Mouse (Mus musculus): ENCODE results near the gene Chsy1.

Chsy1 gene

DNA sequence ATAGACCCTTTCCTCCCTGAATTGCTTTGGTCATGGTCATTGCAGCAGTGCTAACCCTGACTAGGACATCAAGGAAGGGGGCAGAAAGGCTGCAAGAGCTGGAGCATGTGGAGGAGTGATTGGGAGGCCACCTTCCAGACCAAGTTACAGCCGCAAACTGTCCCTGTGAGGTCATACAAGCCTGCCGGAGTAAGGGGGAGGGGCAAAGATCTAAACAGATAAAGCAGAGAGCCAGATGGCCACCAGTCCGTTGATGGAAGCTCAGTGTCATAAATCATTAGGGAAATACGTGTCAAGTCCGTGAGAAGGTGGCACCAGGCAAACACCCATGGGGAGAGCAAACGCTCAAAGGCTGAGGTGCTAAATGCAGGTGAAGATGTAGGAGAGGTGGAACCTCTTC lies 105.2 kb downstream of the Chsy1 start:
- no peak for DNase-seq (ENCODE audit: low spot score in 2 of 2)

DNA sequence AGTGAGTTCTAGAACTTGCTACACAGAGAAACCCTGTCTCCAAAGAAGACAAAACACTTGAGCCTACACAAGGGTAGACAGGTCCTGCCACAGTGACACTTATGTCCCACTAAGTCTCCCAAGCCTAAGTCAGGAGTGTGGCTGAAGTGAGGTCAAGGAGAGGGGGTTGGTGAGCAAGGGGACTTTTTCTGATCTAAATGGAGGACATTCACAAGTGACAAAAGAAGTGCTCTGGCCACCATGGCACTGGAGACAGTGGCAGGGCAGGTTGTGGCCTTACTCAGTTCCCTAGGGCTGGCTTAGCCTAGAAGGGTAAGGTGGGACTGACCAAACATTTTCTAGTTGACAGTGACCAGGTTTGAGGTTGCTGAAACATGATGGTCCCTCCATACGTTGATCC lies 106.6 kb downstream of the Chsy1 start:
- no peak for DNase-seq (ENCODE audit: low spot score in 2 of 2)

DNA sequence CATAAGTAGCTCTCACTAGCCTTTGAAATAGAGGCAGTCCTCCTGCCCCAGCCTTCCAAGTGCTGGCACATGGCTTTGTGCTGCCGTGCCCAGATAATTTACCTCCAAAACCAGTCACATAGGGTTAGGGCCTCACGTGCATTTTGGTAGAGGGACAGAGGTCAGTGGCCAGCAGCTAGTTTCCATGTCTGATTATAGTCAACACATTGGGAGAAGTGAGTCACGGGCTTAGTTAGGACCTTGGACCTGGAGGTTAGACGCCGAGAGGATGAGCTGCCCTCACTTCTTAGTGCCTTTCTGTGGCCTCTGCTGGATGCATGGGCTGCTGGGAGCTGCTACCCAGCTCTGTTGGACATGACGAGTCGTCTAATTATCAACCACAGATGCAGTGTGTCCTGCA lies 107.7 kb downstream of the Chsy1 start:
- no peak for DNase-seq (ENCODE audit: low spot score in 2 of 2)

DNA sequence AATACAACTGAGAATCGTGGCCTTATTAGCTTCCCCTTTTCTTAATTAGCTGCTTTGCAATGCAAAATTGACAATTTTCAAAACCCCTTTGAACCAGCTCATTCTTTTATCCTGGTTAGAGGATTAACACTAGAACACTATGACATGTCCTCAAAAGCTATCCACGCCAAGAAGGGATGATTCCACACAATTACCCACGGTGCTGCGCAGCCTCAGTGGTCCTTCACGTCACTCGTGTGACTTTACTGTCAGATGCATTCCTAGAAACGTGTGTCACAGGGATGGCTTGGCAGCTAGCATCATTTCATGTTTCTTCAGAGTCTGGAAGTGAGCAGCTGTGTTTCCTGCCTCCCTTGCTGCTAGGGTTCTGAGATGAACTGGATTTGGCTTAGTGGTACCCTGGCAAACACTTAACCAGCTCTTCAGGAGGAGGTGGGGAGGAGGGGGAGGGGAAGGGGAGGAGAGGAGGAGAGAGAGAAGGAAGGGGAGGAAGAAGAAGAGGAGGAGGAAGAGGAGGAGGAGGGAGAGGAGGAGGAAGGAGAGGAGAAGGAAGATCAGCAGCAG lies 108.3 kb downstream of the Chsy1 start:
- DNase-seq (ENCODE audit: low spot score in 2 of 2) = no peak

DNA sequence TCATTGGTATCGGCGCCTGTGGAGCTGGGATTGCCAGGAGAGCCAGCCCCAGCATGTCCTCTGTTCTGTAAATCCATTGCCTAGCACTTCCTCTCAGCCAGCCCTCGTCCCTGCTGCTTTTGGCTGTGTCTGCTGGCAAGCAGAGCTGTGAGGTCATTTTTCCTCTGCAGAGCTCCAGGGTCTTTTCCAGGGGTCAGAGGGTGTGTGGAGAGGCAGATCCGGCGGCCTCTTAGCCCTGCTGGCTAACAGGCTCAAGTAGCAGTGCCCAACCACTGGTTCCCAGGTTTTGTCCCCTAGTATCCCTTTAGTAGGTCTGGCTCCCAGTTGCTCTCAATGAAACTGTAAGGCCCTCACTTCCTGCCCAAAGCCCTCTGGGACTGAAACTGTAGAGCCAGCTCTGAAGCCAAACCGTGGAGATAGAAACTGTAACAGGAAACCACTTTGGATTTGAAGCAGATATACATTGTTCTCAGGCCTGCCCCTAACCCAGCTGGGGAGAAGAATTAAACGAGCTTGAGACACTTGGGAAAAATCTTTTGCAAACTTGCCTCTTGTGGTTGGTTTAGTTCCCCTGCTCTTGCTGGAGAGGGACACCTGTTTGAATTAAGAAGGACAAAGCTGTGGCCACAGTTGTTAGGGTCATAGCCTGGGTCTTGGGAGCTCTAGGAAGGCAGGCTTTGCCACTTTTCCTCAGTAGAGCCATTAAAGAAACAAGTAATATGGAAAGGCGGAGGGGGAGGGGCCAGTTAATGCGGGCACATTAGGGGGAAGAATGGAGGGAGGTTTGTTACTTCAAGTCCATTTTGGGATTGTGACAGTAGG lies 109.1 kb downstream of the Chsy1 start:
- no peak for DNase-seq (ENCODE audit: low spot score in 2 of 2)

DNA sequence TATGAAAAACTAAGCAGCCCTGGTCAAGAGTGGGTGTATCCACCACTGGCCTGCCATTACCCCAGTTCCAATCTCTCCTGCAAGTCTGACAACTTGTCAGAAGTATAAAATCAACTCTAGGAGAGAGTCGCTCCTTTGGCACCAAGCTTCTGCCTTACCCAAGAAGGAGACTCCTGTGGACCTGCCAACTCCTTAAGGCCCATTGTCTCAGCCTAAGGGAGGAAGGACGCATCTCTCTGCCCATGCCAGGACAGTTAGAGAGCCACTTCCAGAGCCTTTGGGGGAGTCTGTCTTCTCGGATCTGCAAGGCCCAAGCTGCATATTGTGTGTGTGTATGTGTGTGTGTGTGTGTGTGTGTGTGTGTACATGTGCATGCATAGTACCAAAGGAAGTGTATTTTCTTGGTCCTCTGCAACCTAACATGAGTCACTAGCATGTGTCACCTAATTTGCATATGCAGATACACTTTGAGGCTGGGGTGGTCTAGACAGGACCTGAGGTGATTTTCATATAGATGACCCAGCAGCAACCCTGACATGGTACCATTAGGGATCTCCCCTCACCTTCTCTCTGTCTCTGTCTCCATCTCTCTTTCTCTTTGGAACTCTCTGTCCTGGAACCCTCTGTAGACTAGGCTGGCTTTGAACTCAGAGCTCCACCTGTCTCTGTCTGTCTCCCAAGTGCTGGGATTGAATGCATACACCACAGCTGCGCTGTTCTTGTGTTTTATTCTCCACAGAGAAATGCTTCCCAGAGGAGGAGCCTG lies 109.9 kb downstream of the Chsy1 start:
- no peak for DNase-seq (ENCODE audit: low spot score in 2 of 2)

DNA sequence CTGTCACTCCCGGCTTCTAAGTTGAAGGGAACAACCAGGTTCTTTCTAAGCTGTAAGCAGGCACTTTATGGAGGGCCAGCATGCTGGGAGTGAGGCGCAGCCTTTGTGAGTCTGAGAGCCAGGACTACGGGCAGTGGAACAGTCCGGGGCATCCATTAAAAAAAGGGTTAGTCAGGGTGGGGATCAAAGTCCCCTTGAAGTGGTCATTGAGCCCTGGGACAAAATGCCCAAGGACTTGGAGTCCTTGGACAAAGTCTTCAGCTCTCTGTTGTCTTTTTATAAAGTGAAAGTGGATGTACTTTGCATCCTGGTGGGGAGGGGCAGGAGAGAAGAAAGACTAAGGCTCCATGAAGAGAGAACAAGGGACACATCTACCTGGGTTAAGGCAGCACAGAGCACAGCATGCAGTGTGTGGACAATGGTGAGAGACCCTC lies 110.5 kb downstream of the Chsy1 start:
- DNase-seq (ENCODE audit: low spot score in 2 of 2) = no peak

DNA sequence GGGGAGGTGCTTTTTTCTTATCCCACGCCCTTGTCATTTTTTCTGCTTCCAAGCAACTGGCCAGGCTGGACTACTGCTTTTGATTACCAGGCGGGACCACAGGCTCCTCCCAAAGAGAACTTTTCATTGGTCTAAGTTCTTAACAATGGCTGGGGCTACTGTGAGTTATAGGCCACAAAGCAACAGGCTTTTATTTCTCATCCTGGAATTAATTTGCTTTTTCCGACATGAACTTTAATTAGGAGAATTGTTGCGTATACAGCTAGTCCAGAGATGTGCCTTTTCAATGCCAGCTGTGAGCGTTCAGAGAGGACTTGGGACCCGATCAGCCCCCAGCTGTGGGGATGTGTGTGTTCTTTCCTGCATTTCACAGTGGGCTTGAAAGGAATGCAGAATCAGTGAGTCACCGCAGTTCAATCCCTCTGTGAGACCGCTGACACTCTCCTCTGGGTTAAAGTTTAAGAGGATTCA lies 113.3 kb downstream of the Chsy1 start:
- no peak for DNase-seq (ENCODE audit: low spot score in 2 of 2)

Data from spleen, postnatal 14 days (tissue).